Mouse (Mus musculus): ENCODE measurements around the gene Nr2f1. TPM values are rescaled to one million over a fixed set of nuclear protein-coding genes. Genes with fewer than 3 reads are reported as not detected.
A peak's percentile ranks its signal among the peaks of the same experiment; 100 is the strongest.

The Nr2f1 gene
- polyA plus RNA-seq, 1 experiment from 2014 or later = 5.2 TPM

GRCm38 (mm10) chr13:78202574-78203347, 3.2 kb upstream of the Nr2f1 start:
- Histone ChIP-seq H3K4me2 (ENCODE audit: low read length) (peak overlapping the region; percentile 85), H3K27me3 (replicated peaks; ENCODE audit: control insufficient read depth, insufficient read depth, low read length) (peaks cover 47% of the 10 kb centered on the region)
- no peak for ATAC-seq (replicated peaks; ENCODE audit: low FRiP score, low TSS enrichment, low read depth)

GRCm38 (mm10) chr13:78201871-78202565, 2.5 kb upstream of the Nr2f1 start:
- peak overlapping the region; percentile 67 for H3K4me3 ChIP-seq (ENCODE audit: low read depth, low read length)
- 0 out of 2 replicates have a peak overlapping the region, but pooled peaks have one; percentile 20 for H3K9ac ChIP-seq (ENCODE audit: low read length)
- H3K27ac ChIP-seq (ENCODE audit: low read depth) = no peak overlapping the region
- DNase-seq (ENCODE audit: low spot score) (peak; percentile 77), ATAC-seq (replicated peaks; ENCODE audit: low FRiP score, low TSS enrichment, low read depth) (peak; percentile 17; the same call in 1 of the 2 replicates)
- H3K27me3 ChIP-seq (replicated peaks; ENCODE audit: control insufficient read depth, insufficient read depth, low read length) = peaks cover 47% of the 10 kb centered on the region
- no peaks in the 10 kb centered on the region; the same call in 1 of the 2 replicates for H3K4me1 ChIP-seq (replicated peaks; ENCODE audit: control insufficient read depth, insufficient read depth, low read length)
- H3K4me2 ChIP-seq (ENCODE audit: low read length) = peak overlapping the region; percentile 85
- H3K36me3 ChIP-seq (ENCODE audit: control insufficient read depth, insufficient read depth, low read length) = no peaks in the 10 kb centered on the region
- no peaks in the 10 kb centered on the region for H3K9me3 ChIP-seq (ENCODE audit: control insufficient read depth, low read length)
- WGBS = 2% methylated on average over 22 of the region's 22 CpGs

More at GRCm38 (mm10) chr13:78202574-78203347, 3.2 kb upstream of the Nr2f1 start:
- WGBS = under 1% methylated on average over 47 of the region's 47 CpGs
- Histone ChIP-seq H3K4me1 (replicated peaks; ENCODE audit: control insufficient read depth, insufficient read depth, low read length) (no peaks in the 10 kb centered on the region), H3K4me3 (ENCODE audit: low read depth, low read length) (peak overlapping the region; percentile 67), H3K36me3 (ENCODE audit: control insufficient read depth, insufficient read depth, low read length) (no peaks in the 10 kb centered on the region), H3K9me3 (ENCODE audit: control insufficient read depth, low read length) (no peaks in the 10 kb centered on the region), H3K27ac (ENCODE audit: low read depth) (peak overlapping the region; percentile 77), H3K9ac (ENCODE audit: low read length) (peak overlapping the region; percentile 50)
- peak; percentile 82 for DNase-seq (ENCODE audit: low spot score)

- Histone ChIP-seq H3K27me3 (replicated peaks; ENCODE audit: control insufficient read depth, insufficient read depth, low read length) (peaks cover 49% of the 10 kb centered on the region), H3K9me3 (ENCODE audit: control insufficient read depth, low read length) (no peaks in the 10 kb centered on the region), H3K27ac (ENCODE audit: low read depth) (no peak overlapping the region), H3K4me1 (replicated peaks; ENCODE audit: control insufficient read depth, insufficient read depth, low read length) (no peaks in the 10 kb centered on the region; the same call in 1 of the 2 replicates), H3K4me2 (ENCODE audit: low read length) (peak overlapping the region; percentile 85), H3K36me3 (ENCODE audit: control insufficient read depth, insufficient read depth, low read length) (no peaks in the 10 kb centered on the region), H3K4me3 (ENCODE audit: low read depth, low read length) (peak overlapping the region; percentile 67), H3K9ac (ENCODE audit: low read length) (0 out of 2 replicates have a peak overlapping the region, but pooled peaks have one; percentile 5)
- ATAC-seq (replicated peaks; ENCODE audit: low FRiP score, low TSS enrichment, low read depth) (peak; percentile 67), DNase-seq (ENCODE audit: low spot score) (no peak)
- under 1% methylated on average over 27 of the region's 30 CpGs for WGBS
These were observed 1.7 kb upstream of the Nr2f1 start for GRCm38 (mm10) chr13:78200991-78201870.

- H3K4me2 ChIP-seq (ENCODE audit: low read length) = peak overlapping the region; percentile 71
- under 1% methylated on average over 9 of the region's 9 CpGs for WGBS
- ATAC-seq (replicated peaks; ENCODE audit: low FRiP score, low TSS enrichment, low read depth) (peak; percentile 5; the same call in 1 of the 2 replicates), DNase-seq (ENCODE audit: low spot score) (peak; percentile 67)
- H3K27ac ChIP-seq (ENCODE audit: low read depth) = no peak overlapping the region
- H3K36me3 ChIP-seq (ENCODE audit: control insufficient read depth, insufficient read depth, low read length) = no peaks in the 10 kb centered on the region
- H3K4me3 ChIP-seq (ENCODE audit: low read depth, low read length) = peak overlapping the region; percentile 67
- no peak overlapping the region for H3K9ac ChIP-seq (ENCODE audit: low read length)
- no peaks in the 10 kb centered on the region for H3K9me3 ChIP-seq (ENCODE audit: control insufficient read depth, low read length)
- H3K4me1 ChIP-seq (replicated peaks; ENCODE audit: control insufficient read depth, insufficient read depth, low read length) = no peaks in the 10 kb centered on the region; the same call in 1 of the 2 replicates
- H3K27me3 ChIP-seq (replicated peaks; ENCODE audit: control insufficient read depth, insufficient read depth, low read length) = peaks cover 47% of the 10 kb centered on the region
These were observed 850 bp upstream of the Nr2f1 start for GRCm38 (mm10) chr13:78200407-78200806.

- Histone ChIP-seq H3K4me2 (ENCODE audit: low read length) (peak overlapping the region; percentile 71), H3K27me3 (replicated peaks; ENCODE audit: control insufficient read depth, insufficient read depth, low read length) (peaks cover 47% of the 10 kb centered on the region), H3K9ac (ENCODE audit: low read length) (peak overlapping the region; percentile 73), H3K4me3 (ENCODE audit: low read depth, low read length) (peak overlapping the region; percentile 67), H3K4me1 (replicated peaks; ENCODE audit: control insufficient read depth, insufficient read depth, low read length) (no peaks in the 10 kb centered on the region; the same call in 1 of the 2 replicates), H3K27ac (ENCODE audit: low read depth) (peak overlapping the region; percentile 94), H3K9me3 (ENCODE audit: control insufficient read depth, low read length) (no peaks in the 10 kb centered on the region), H3K36me3 (ENCODE audit: control insufficient read depth, insufficient read depth, low read length) (no peaks in the 10 kb centered on the region)
- DNase-seq (ENCODE audit: low spot score) (peak; percentile 86), ATAC-seq (replicated peaks; ENCODE audit: low FRiP score, low TSS enrichment, low read depth) (peak; percentile 48)
- WGBS = under 1% methylated on average over 76 of the region's 92 CpGs
These were observed 501 bp downstream of the Nr2f1 start for GRCm38 (mm10) chr13:78198871-78199641.

- Histone ChIP-seq H3K36me3 (ENCODE audit: control insufficient read depth, insufficient read depth, low read length) (no peaks in the 10 kb centered on the region), H3K9me3 (ENCODE audit: control insufficient read depth, low read length) (no peaks in the 10 kb centered on the region), H3K4me3 (ENCODE audit: low read depth, low read length) (peak overlapping the region; percentile 67), H3K27me3 (replicated peaks; ENCODE audit: control insufficient read depth, insufficient read depth, low read length) (peaks cover 52% of the 10 kb centered on the region), H3K9ac (ENCODE audit: low read length) (peak overlapping the region; percentile 73), H3K4me2 (ENCODE audit: low read length) (peak overlapping the region; percentile 71), H3K4me1 (replicated peaks; ENCODE audit: control insufficient read depth, insufficient read depth, low read length) (no peaks in the 10 kb centered on the region; the same call in 1 of the 2 replicates), H3K27ac (ENCODE audit: low read depth) (peak overlapping the region; percentile 94)
- DNase-seq (ENCODE audit: low spot score) (peak; percentile 76), ATAC-seq (replicated peaks; ENCODE audit: low FRiP score, low TSS enrichment, low read depth) (peak; percentile 22; the same call in 1 of the 2 replicates)
- 2% methylated on average over 23 of the region's 63 CpGs for WGBS
These were observed 1.1 kb downstream of the Nr2f1 start for GRCm38 (mm10) chr13:78198391-78198870.

GRCm38 (mm10) chr13:78197819-78198390, 1.7 kb downstream of the Nr2f1 start:
- Histone ChIP-seq H3K4me3 (ENCODE audit: low read depth, low read length) (peak overlapping the region; percentile 67), H3K27ac (ENCODE audit: low read depth) (peak overlapping the region; percentile 94), H3K9ac (ENCODE audit: low read length) (peak overlapping the region; percentile 73), H3K4me1 (replicated peaks; ENCODE audit: control insufficient read depth, insufficient read depth, low read length) (no peaks in the 10 kb centered on the region; the same call in 1 of the 2 replicates), H3K36me3 (ENCODE audit: control insufficient read depth, insufficient read depth, low read length) (no peaks in the 10 kb centered on the region), H3K9me3 (ENCODE audit: control insufficient read depth, low read length) (no peaks in the 10 kb centered on the region), H3K4me2 (ENCODE audit: low read length) (peak overlapping the region; percentile 71), H3K27me3 (replicated peaks; ENCODE audit: control insufficient read depth, insufficient read depth, low read length) (peaks cover 57% of the 10 kb centered on the region)
- ATAC-seq (replicated peaks; ENCODE audit: low FRiP score, low TSS enrichment, low read depth) = no peak
- under 1% methylated on average over 29 of the region's 33 CpGs for WGBS
- DNase-seq (ENCODE audit: low spot score) = peak; percentile 86

Measured in intestine, embryonic 14.5 days (tissue).